Mouse (Mus musculus) CD4-positive, CD25-positive, alpha-beta regulatory T cell, adult 4 months (primary cell): ENCODE results near the gene Sucla2. TPM values are rescaled to one million over a fixed set of nuclear protein-coding genes. Genes with fewer than 3 reads are reported as not detected.
"Not testable (repeated sequence)": the region's sequence is repeated elsewhere in the genome, so short reads cannot be mapped to it uniquely, and the experiment has no call there.

Source experiments
- ATAC-seq: one replicate; pipeline ENCODE4 v1.8.0; 2017
- polyA plus RNA-seq, 2 experiments: library from polyadenylated mRNA; unstranded; fragments of 100-300 nt; shearing (Covaris generic); gene quantifications; one replicate each; pipeline ENCODE4 v1.2.1; 2017

Gene Sucla2
- polyA plus RNA-seq, 2 experiments from 2014 or later = 75.7 to 78.3 TPM

- ATAC-seq = not testable (repeated sequence)
These were observed 89.8 kb downstream of the Sucla2 start for GRCm38 (mm10) chr14:73614961-73615360.

- ATAC-seq = no peak
These were observed 95.8 kb downstream of the Sucla2 start for GRCm38 (mm10) chr14:73620880-73621279.

GRCm38 (mm10) chr14:73622988-73623387 is 97.9 kb downstream of the Sucla2 start:
- no peak for ATAC-seq

GRCm38 (mm10) chr14:73625469-73625868 is 100.3 kb downstream of the Sucla2 start:
- ATAC-seq = no peak

GRCm38 (mm10) chr14:73631511-73631910 is 106.4 kb downstream of the Sucla2 start:
- no peak for ATAC-seq

- ATAC-seq = no peak
These were observed 107.6 kb downstream of the Sucla2 start for GRCm38 (mm10) chr14:73632648-73633263.

GRCm38 (mm10) chr14:73634356-73634755 is 109.2 kb downstream of the Sucla2 start:
- ATAC-seq = no peak

GRCm38 (mm10) chr14:73637460-73637859 is 112.3 kb downstream of the Sucla2 start:
- ATAC-seq = no peak

Other genes starting within 250 kb of the Sucla2 start
- 10 to 100 TPM; 10.0 to 85.9 TPM for gene Rb1, start 199.5 kb upstream of the Sucla2 start, polyA plus RNA-seq
- gene Itm2b, start 140.0 kb upstream of the Sucla2 start, polyA plus RNA-seq = 1,000 to 10,000 TPM in 1 of 2 experiments, 100 to 1,000 TPM in 1; 926 to 1,094 TPM
- gene Med4, start 15.3 kb upstream of the Sucla2 start, polyA plus RNA-seq = 10 to 100 TPM; 73.3 to 88.7 TPM
- 1 to 10 TPM; 3.9 to 4.4 TPM for gene Nudt15, start 22.9 kb downstream of the Sucla2 start, polyA plus RNA-seq
- not detected for gene Gm21750, start 135.9 kb downstream of the Sucla2 start, polyA plus RNA-seq